Mouse (Mus musculus): Measurements from ENCODE around the gene Dazl. TPM values are rescaled to one million over a fixed set of nuclear protein-coding genes. Genes with fewer than 3 reads are reported as not detected.

The Dazl gene
- polyA plus RNA-seq (2014; fragmentation: Illumina TruSeq; extraction: RNeasy Lipid Tissue Mini Kit (QIAGEN cat#74804); ENCODE audit: low read depth, low replicate concordance): 418 TPM

DNA sequence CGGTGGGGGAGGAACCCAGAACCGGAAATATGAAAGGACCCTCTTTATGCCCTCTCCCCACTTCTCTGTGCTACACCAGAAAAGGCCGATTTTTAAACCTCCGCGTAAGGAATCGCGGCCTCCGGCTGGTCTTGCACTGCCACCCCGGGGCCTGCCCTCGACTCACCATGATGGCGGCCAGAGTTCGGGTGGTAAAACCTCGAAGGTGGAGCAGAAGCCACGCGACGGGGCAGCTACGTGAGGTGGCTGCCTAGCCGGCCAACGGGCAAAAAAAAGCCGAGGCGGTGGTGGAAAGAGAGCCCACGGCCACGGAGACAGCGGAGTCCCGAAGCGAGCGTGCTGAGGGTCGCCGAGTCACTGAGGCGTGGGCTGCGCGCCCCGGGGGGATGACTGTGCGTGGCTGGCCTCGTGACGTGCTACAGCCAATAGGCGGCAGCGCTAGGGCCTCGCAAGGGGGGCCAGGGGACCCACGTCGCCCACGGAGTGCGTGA is at the start of gene Dazl:
TSS of gene Dazl (minus strand) at position 396 of the 491 bp plus-strand sequence.

Other genes starting within 250 kb of the Dazl start
- gene Rftn1, start 103.0 kb downstream of the Dazl start, polyA plus RNA-seq (2014; fragmentation: Illumina TruSeq; extraction: RNeasy Lipid Tissue Mini Kit (QIAGEN cat#74804); ENCODE audit: low read depth, low replicate concordance): 0.80 TPM
- 3.6 TPM for gene Plcl2, start 215.8 kb upstream of the Dazl start, polyA plus RNA-seq (2014; fragmentation: Illumina TruSeq; extraction: RNeasy Lipid Tissue Mini Kit (QIAGEN cat#74804); ENCODE audit: low read depth, low replicate concordance)

Data from testis, adult 10 weeks (tissue).